Mouse (Mus musculus): ENCODE measurements around the gene Mageb16. TPM values are rescaled to one million over a fixed set of nuclear protein-coding genes. Genes with fewer than 3 reads are reported as not detected.

Mageb16 gene
- not detected for total RNA-seq (2021)

- DNase-seq (ENCODE audit: low spot score), result no peak
- intact Hi-C loops (cut with DNase I), result no loop called here
Observed at GRCm38 (mm10) chrX:79671411-79671810, at the start of gene Mageb16. Gene Mageb16 (minus strand): TSS chrX:79671435.

- peak; percentile 15 for DNase-seq (ENCODE audit: low spot score)
- intact Hi-C loops (cut with DNase I), result no loop called here
Observed at GRCm38 (mm10) chrX:79651091-79651490, 20.1 kb downstream of the Mageb16 start.

- intact Hi-C loops (cut with DNase I), result no loop called here
- DNase-seq (ENCODE audit: low spot score), result no peak
Observed at GRCm38 (mm10) chrX:79635396-79635795, 35.8 kb downstream of the Mageb16 start.

- DNase-seq (ENCODE audit: low spot score), result no peak
- intact Hi-C loops (cut with DNase I), result no loop called here
Observed at GRCm38 (mm10) chrX:79606462-79606861, 64.8 kb downstream of the Mageb16 start.

Other genes starting within 250 kb of the Mageb16 start
- gene Gm7173, start 154.2 kb downstream of the Mageb16 start, total RNA-seq (2021), result not detected